Mouse (Mus musculus): ENCODE data around the gene Polr3h. TPM values are rescaled to one million over a fixed set of nuclear protein-coding genes. Genes with fewer than 3 reads are reported as not detected.

Gene Polr3h
- polyA plus RNA-seq, 1 experiment, result 52.6 TPM

GRCm38 (mm10) chr15:81961078-81961451, 35.0 kb upstream of the Polr3h start:
- peaks cover 34% of the 10 kb centered on the region for H3K4me1 ChIP-seq
- no peaks in the 10 kb centered on the region for H3K27me3 ChIP-seq (replicated peaks)
- peaks cover 17% of the 10 kb centered on the region for H3K36me3 ChIP-seq (replicated peaks; ENCODE audit: low read length)
- H3K9me3 ChIP-seq, result no peaks in the 10 kb centered on the region
- TF ChIP-seq FLI1 (IDR thresholded peaks at IDR 0.05; ENCODE audit: low read length), result no peak
- peak overlapping the region; percentile 98 for H3K4me3 ChIP-seq (replicated peaks)

- Histone ChIP-seq H3K4me3 (replicated peaks) (peak within 1 kb of the TSS; percentile 98), H3K9me3 (no peaks in the 10 kb centered on the region), H3K27me3 (replicated peaks) (no peaks in the 10 kb centered on the region), H3K36me3 (replicated peaks; ENCODE audit: low read length) (peaks cover 23% of the 10 kb centered on the region), H3K4me1 (peaks cover 34% of the 10 kb centered on the region)
- TF ChIP-seq FLI1 (IDR thresholded peaks at IDR 0.05; ENCODE audit: low read length), result no peak
- no peak for TF ChIP-seq GATA1 (IDR thresholded peaks at IDR 0.05; ENCODE audit: borderline replicate concordance, low read length)
Measured at GRCm38 (mm10) chr15:81960171-81961077, 34.4 kb upstream of the Polr3h start, which contains the start of gene Pmm1. Gene Pmm1, minus strand, starts transcription at chr15:81960930.

GRCm38 (mm10) chr15:81958906-81959305, 32.9 kb upstream of the Polr3h start:
- Histone ChIP-seq H3K36me3 (replicated peaks; ENCODE audit: low read length) (peaks cover 38% of the 10 kb centered on the region), H3K9me3 (no peaks in the 10 kb centered on the region), H3K4me3 (replicated peaks) (no peak overlapping the region), H3K27me3 (replicated peaks) (no peaks in the 10 kb centered on the region), H3K4me1 (peaks cover 29% of the 10 kb centered on the region)
- TF ChIP-seq FLI1 (IDR thresholded peaks at IDR 0.05; ENCODE audit: low read length) (no peak), GATA1 (IDR thresholded peaks at IDR 0.05; ENCODE audit: borderline replicate concordance, low read length) (no peak)

GRCm38 (mm10) chr15:81957598-81957997, 31.6 kb upstream of the Polr3h start:
- H3K36me3 ChIP-seq (replicated peaks; ENCODE audit: low read length), result peaks cover 48% of the 10 kb centered on the region
- no peaks in the 10 kb centered on the region for H3K9me3 ChIP-seq
- peaks cover 29% of the 10 kb centered on the region for H3K4me1 ChIP-seq
- TF ChIP-seq FLI1 (IDR thresholded peaks at IDR 0.05; ENCODE audit: low read length) (no peak), GATA1 (IDR thresholded peaks at IDR 0.05; ENCODE audit: borderline replicate concordance, low read length) (no peak)
- no peaks in the 10 kb centered on the region for H3K27me3 ChIP-seq (replicated peaks)
- no peak overlapping the region for H3K4me3 ChIP-seq (replicated peaks)

GRCm38 (mm10) chr15:81956457-81956856, 30.4 kb upstream of the Polr3h start:
- no peaks in the 10 kb centered on the region for H3K27me3 ChIP-seq (replicated peaks)
- no peak overlapping the region for H3K4me3 ChIP-seq (replicated peaks)
- no peak for TF ChIP-seq FLI1 (IDR thresholded peaks at IDR 0.05; ENCODE audit: low read length)
- no peak for TF ChIP-seq GATA1 (IDR thresholded peaks at IDR 0.05; ENCODE audit: borderline replicate concordance, low read length)
- no peaks in the 10 kb centered on the region for H3K9me3 ChIP-seq
- peaks cover 29% of the 10 kb centered on the region for H3K4me1 ChIP-seq
- H3K36me3 ChIP-seq (replicated peaks; ENCODE audit: low read length), result peaks cover 60% of the 10 kb centered on the region

- peaks cover 28% of the 10 kb centered on the region for H3K4me1 ChIP-seq
- no peaks in the 10 kb centered on the region for H3K9me3 ChIP-seq
- TF ChIP-seq FLI1 (IDR thresholded peaks at IDR 0.05; ENCODE audit: low read length) (no peak), GATA1 (IDR thresholded peaks at IDR 0.05; ENCODE audit: borderline replicate concordance, low read length) (no peak)
- peaks cover 70% of the 10 kb centered on the region for H3K36me3 ChIP-seq (replicated peaks; ENCODE audit: low read length)
- no peaks in the 10 kb centered on the region for H3K27me3 ChIP-seq (replicated peaks)
- no peak overlapping the region for H3K4me3 ChIP-seq (replicated peaks)
Measured at GRCm38 (mm10) chr15:81955414-81955813, 29.4 kb upstream of the Polr3h start.

GRCm38 (mm10) chr15:81954716-81955115, 28.7 kb upstream of the Polr3h start:
- no peaks in the 10 kb centered on the region for H3K9me3 ChIP-seq
- no peak overlapping the region for H3K4me3 ChIP-seq (replicated peaks)
- H3K36me3 ChIP-seq (replicated peaks; ENCODE audit: low read length), result peaks cover 74% of the 10 kb centered on the region

GRCm38 (mm10) chr15:81954151-81954583, 28.1 kb upstream of the Polr3h start:
- Histone ChIP-seq H3K27me3 (replicated peaks) (peaks cover 4% of the 10 kb centered on the region), H3K36me3 (replicated peaks; ENCODE audit: low read length) (peaks cover 74% of the 10 kb centered on the region)
- no peak for TF ChIP-seq GATA1 (IDR thresholded peaks at IDR 0.05; ENCODE audit: borderline replicate concordance, low read length)
- TF ChIP-seq FLI1 (IDR thresholded peaks at IDR 0.05; ENCODE audit: low read length), result no peak

More at GRCm38 (mm10) chr15:81954716-81955115, 28.7 kb upstream of the Polr3h start:
- TF ChIP-seq GATA1 (IDR thresholded peaks at IDR 0.05; ENCODE audit: borderline replicate concordance, low read length) (no peak), FLI1 (IDR thresholded peaks at IDR 0.05; ENCODE audit: low read length) (no peak)
- Histone ChIP-seq H3K27me3 (replicated peaks) (peaks cover 3% of the 10 kb centered on the region), H3K4me1 (peaks cover 24% of the 10 kb centered on the region)

GRCm38 (mm10) chr15:81952310-81952709, 26.3 kb upstream of the Polr3h start:
- Histone ChIP-seq H3K4me3 (replicated peaks) (no peak overlapping the region), H3K36me3 (replicated peaks; ENCODE audit: low read length) (peaks cover 68% of the 10 kb centered on the region), H3K4me1 (peaks cover 23% of the 10 kb centered on the region), H3K9me3 (peaks cover under 1% of the 10 kb centered on the region; the same call in 1 of the 2 replicates), H3K27me3 (replicated peaks) (peaks cover 9% of the 10 kb centered on the region)
- TF ChIP-seq GATA1 (IDR thresholded peaks at IDR 0.05; ENCODE audit: borderline replicate concordance, low read length) (no peak), FLI1 (IDR thresholded peaks at IDR 0.05; ENCODE audit: low read length) (no peak)

More at GRCm38 (mm10) chr15:81954151-81954583, 28.1 kb upstream of the Polr3h start:
- H3K9me3 ChIP-seq, result no peaks in the 10 kb centered on the region
- H3K4me1 ChIP-seq, result peaks cover 21% of the 10 kb centered on the region
- H3K4me3 ChIP-seq (replicated peaks), result no peak overlapping the region

- Histone ChIP-seq H3K4me1 (peaks cover 22% of the 10 kb centered on the region), H3K4me3 (replicated peaks) (no peak overlapping the region), H3K27me3 (replicated peaks) (peaks cover 12% of the 10 kb centered on the region), H3K36me3 (replicated peaks; ENCODE audit: low read length) (peaks cover 58% of the 10 kb centered on the region), H3K9me3 (peaks cover 6% of the 10 kb centered on the region; the same call in 1 of the 2 replicates)
- TF ChIP-seq GATA1 (IDR thresholded peaks at IDR 0.05; ENCODE audit: borderline replicate concordance, low read length) (no peak), FLI1 (IDR thresholded peaks at IDR 0.05; ENCODE audit: low read length) (no peak)
Measured at GRCm38 (mm10) chr15:81951159-81951558, 25.1 kb upstream of the Polr3h start.

All from megakaryocyte, embryonic 14.5 days (primary cell).